Mouse (Mus musculus) small intestine, adult 2 months (tissue): ENCODE measurements around the gene Trip6.

Source experiments
- CTCF ChIP-seq: fragments of 200-500 bp; IDR thresholded peaks from 2 replicates; pipeline ENCODE4 v1.5.1; 2012; ENCODE audit warnings: low read depth, mild to moderate bottlenecking, control low read depth, inconsistent platforms, low read length, moderate library complexity, mixed read lengths; ENCODE audit not compliant: insufficient replicate concordance, insufficient read length; ENCODE audit errors: extremely low read depth
- POLR2A ChIP-seq: fragments of 200-500 bp; IDR thresholded peaks from 2 replicates; pipeline ENCODE4 v1.6.1; 2012; ENCODE audit warnings: low read depth, mild to moderate bottlenecking, control low read depth, inconsistent platforms, low read length, moderate library complexity

GRCm38 (mm10) chr5:137330910-137331309, 16.7 kb upstream of the Trip6 start:
- TF ChIP-seq CTCF (no peak), POLR2A (no peak)
